Mouse (Mus musculus): ENCODE measurements around the gene Elp4.

Elp4 gene

DNA sequence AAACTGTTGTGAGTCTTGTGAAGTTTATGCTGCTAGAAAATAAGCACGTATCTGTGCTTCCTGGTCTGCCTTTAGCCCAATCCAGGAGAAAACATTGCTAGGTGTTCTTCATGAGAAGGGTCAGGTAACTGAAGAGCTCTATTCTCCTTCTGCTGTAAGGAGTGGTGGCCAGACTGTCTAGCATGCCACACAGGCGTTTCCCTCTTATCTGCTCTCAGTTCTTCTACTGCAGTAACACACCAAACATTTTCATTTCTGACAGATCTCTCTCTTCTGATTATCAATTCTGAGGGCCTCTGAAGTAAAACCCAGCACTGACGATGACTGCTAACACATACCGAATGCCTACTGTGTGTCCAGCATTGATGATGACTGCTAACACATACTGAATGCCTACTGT lies 98.3 kb downstream of the Elp4 start:
- no peak for DNase-seq (ENCODE audit: low read depth, low spot score)

DNA sequence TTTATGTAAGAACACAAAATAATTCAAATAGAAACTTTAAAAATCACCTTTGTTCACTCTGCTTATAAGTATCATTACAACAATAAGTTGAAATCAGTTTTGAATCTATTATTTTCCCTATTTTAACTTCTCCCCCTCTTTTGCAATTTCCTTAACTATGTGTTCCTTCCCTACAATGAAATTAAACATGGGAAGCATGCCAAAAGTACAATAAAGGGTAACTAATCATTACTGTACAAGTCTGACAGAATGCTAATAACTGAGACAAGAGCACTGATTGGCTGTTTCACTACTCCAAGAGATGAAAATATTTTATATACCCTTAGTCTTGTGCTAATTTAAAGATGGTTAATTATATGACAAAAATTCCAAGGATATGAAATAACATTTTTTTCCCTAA lies 99.2 kb downstream of the Elp4 start:
- no peak for DNase-seq (ENCODE audit: low read depth, low spot score)

DNA sequence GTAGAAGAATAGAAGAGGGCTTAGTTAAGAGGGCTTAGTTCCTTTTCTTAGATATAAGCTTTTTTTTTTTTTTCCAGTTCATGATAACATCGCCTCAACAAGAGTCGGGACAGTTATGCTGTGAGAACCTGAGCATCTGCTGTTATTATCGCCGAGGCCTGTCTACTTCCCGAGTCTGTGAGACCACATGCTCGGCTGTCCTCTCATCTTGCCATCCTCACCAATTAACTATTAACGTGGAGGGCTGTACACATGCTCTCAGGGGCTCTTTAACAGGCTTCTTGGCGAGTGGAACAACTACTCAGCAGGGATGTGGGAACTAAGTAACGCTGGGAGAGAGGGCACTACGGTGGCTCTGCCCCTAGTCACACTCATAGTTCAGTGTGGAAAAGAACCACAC lies 99.9 kb downstream of the Elp4 start:
- DNase-seq (ENCODE audit: low read depth, low spot score) = peak; percentile 66

DNA sequence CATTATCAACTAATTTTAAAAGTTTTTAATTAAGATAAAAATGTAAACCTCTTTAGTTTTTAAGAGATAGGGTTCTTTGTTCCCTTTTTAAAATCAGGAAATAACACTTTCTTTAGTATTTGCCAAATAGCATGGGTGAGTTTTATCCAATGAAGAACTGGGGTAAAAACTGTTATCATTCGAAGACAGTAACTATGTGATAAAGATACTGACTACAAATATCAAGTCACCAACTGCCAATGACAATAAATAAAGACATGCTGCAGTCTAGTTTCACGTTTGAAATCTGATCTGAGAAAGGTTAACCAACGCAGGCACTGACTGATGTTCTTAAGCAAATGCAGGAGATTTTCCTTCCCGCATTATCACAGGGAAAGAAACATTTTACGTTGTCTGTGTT lies 100.9 kb downstream of the Elp4 start:
- DNase-seq (ENCODE audit: low read depth, low spot score) = no peak

DNA sequence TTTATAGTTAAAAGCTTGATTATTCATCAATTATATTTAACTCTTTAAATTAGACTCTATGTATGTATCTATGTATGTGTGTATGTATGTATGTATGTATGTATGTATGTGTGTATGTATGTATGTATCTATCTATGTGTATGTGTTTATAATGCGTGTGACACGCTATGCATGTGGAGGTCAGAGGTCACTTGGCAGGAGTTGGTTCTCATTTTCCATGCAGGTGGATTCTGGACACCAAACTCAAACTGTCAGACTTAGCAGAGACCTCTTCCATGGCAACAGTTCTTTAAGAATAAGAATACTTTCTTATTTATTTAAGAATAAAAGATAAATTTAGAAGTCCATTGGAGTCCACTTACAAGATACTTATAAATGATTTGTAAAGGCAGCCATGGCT lies 101.5 kb downstream of the Elp4 start:
- no peak for DNase-seq (ENCODE audit: low read depth, low spot score)

DNA sequence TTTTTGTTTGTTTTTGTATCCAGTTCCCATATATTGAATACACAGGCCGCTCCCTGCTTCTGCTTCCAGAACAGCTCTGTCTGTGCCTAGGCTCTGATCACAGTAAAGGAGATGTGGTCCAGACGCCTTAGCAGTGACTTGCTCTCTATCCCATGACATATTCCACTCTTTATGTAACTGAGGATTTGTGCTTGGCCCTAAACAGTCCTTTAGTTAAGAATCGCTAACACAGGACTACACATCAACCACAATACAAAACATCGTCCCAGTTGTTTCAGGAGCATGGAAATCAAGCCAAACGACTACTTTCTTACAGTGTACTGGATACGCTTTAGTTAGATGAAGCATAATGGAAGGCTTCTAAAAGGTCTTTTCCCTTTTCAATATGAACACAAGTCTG lies 102.8 kb downstream of the Elp4 start:
- DNase-seq (ENCODE audit: low read depth, low spot score) = no peak

DNA sequence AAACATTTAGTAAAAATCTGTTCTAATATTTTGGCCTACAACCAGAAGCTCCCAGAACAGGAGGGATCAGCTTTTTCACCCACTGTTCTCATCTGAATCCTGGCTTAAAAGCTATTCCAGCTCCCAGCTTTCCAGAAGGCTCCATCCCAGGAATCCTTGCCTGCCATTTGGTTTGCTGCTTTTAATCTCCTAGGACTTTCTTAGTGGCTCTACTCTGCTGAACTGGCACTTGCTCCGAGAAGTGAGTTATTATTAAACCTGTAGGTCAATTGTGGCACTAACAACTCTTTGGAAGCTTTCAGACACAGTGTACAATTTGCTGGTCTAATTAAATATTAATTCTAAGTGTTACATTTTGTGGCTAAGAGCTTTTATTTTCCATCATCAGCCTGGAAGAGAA lies 103.7 kb downstream of the Elp4 start:
- peak; percentile 86 for DNase-seq (ENCODE audit: low read depth, low spot score)

DNA sequence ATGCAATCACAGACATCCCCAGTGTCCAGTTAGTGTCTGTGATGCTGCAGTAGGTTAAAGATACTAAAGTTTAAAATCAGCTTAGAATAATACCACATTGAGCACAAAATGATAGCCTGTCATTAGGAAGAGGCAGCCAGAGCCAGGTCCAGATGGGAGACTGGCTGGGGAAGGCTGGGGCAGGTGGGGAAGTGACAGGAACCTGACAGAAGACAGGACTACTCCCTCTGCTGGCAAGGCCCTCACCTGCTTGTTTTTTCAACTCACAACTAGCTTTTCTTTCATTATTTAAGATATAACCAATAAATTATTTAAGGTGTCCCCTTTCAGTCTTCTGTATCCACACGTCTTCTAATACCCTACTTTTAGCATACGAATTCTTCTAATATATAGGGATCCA lies 104.5 kb downstream of the Elp4 start:
- peak; percentile 93 for DNase-seq (ENCODE audit: low read depth, low spot score)

DNA sequence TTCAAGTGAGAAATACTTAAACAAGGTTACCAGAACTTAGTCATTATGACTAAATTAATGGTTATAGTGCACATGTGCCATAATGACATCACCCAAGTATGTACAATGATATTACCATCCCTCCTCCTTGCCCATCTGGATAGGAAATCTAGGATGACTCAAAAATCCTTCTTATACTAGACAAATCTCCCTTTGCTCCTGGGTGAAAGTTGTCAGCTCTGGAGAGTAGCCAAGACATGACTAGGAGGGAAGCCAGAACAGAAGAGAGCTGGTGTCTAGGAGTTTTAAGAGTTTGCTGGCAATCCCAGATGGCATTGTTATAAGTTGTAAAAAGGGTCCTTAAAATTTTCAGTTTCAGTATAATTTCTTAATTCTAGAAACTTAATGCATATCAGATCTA lies 106.5 kb downstream of the Elp4 start:
- DNase-seq (ENCODE audit: low read depth, low spot score) = peak; percentile 83

DNA sequence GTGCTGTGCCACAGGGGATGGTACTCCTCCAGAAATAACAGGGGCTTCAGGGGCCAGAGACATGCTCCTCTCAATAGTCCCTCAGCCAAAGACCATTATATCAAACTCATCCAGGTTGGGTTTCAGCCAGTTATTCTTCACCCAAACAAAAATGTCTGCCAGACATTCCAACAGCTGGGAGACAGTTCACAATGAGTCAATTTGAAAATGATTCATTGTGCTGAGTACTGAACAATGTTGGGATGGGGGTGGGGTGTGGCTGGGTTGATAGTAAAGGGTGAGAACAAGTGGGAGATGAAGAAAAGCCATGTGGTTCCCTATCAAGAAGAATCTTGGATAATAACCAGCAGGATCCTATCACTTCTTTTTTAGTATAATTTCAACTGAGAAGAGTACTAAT lies 108.3 kb downstream of the Elp4 start:
- DNase-seq (ENCODE audit: low read depth, low spot score) = peak; percentile 55

DNA sequence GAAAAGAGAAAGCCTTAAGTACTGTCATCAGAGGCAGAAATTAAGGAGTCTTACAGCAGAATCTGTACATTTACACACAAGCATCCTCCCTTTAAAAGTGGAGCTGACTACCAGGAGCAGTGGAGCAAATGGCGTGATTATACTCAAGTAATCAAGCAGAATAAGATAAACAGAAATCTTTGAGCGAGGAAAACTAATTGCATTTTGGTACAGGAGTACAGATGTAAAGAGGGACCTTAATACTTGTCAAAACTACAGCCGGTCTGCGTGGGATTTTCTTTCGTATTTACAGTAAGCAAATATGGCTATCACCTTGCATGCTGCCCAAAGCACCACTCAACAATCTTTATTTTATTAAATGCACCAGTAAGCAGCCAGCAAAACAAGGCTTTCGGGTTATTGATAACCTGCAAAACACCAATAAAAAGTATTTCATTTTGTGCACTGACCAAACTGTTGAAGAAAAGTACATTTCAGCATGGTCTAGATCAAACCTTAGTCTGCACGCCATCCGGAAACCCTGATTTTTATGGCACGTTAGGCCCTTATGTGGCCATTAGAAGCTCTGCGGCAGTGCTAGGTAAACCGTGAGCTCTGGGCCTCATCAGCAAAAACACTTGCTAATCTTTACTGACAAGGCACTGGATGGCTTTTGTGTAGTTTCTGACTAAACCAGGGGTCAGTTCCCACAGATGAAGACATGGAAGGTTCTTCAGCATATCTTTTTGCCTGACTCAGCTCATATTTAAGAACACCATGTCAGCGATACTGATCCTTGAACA lies 111.8 kb downstream of the Elp4 start:
- no peak for DNase-seq (ENCODE audit: low read depth, low spot score)

DNA sequence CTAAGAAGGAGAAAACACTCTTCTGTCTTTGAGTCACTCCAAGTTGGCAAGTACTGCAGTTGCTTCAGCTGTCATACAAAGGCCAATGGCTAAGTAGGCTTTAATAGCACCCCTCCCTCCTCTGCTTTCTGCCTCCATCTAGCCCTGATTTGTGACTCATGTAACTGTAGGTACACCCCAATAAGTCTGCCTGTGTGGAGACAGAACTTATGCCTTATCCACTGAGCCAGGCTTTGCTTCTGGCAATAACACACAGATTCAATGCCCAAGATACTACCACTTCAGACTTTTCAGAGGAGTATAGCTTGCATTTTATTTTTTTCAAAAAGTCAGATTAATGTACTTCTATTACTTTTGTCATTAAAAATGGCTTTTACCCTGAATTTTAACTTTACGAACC lies 114.4 kb downstream of the Elp4 start:
- no peak for DNase-seq (ENCODE audit: low read depth, low spot score)

DNA sequence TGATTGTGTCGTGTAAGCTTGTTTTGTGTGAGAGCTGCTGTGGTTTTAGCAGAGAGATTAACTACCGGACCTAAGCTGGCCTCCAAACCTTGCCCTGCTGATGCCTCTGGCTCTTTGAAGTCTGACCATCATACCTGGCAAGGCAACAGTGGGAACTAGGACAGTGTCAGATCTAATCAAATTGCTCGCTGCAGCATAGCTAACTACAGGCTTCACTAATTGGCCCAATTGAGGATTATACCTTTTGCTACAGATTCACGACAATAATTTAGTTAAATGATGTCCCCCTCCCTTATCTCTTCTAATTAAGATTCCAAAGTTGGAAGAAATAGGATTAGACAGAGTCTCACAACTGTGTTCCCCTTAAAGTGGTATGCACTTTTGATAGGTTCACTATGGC lies 116.6 kb downstream of the Elp4 start:
- DNase-seq (ENCODE audit: low read depth, low spot score) = peak; percentile 13

DNA sequence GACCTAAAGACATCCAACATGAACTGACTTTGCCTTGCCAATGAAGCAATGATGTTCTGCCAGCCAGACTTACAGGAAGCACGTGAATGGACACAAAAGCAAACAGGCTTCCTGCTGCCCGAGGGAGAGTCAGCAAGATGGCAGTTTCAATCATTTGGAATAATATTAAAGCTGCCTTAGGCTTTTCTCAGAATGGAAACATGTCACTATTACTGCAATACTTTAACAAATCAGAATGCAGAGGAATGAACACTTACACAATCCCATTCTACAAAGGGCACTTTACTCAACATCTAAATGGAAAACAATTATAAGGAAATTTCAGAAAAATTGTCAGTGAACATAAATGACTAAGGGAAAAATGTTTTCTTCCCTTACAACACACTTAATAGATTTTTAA lies 117.4 kb downstream of the Elp4 start:
- no peak for DNase-seq (ENCODE audit: low read depth, low spot score)

DNA sequence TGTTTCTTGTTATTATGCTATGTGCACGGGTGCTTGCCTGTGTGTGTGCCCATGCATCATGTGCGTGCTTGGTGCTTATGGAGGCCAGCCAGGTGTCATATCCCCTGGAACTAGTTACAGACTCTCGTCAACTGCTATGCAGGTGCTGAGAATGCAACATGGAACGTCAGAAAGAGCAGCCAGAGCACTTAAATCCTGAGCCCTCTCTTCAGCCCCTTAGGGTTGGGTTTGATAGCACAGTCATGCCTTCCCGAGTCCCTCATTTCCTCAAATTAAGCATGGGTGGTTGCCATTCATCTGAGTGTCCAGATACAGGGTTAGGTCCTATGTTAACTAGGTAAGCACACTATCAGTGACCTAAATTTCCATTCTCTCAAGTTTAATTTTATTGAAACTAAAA lies 121.5 kb downstream of the Elp4 start:
- no peak for DNase-seq (ENCODE audit: low read depth, low spot score)

DNA sequence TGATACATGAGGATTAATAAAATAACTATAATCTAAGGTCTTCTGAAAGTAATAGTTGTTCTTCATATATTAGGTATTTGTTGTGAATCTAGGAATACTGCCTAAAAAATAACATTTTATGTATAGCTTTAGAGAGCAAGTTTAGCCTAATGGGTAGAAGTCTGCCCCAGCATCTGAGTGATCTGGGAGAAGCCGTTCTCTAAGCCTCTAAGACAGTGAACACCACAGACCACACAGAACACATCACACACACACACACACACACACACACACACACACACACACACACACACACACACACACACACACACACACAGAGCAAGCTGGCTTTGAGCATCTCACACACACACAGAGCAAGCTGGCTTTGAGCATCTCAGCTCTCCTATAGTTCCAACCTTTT lies 123.6 kb downstream of the Elp4 start:
- no peak for DNase-seq (ENCODE audit: low read depth, low spot score)

DNA sequence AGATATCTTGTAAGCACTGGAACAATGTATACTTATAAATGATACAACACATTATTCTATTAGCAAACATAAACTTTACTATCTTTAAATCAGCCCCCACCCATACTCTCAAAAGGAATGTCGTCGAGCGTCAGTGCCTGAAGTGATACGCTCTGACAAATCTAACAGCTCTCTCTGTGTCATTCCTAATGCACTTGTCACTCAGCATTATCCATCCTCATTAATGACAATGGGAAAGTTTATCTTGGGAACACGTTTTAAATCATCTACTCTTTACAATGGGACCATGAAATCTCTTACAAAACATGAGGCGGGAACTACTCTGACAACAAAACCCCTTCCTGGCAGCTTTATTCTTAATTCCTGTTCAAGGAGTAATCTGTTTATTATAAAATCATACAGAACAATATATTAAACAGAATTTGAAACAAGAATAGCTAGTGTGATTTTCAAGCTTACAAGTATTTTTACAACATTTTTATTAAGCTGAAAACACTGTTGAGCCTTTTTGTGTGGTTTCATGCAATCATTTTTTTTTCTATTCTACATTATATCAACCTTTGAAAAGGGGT lies 125.0 kb downstream of the Elp4 start:
- no peak for DNase-seq (ENCODE audit: low read depth, low spot score)

DNA sequence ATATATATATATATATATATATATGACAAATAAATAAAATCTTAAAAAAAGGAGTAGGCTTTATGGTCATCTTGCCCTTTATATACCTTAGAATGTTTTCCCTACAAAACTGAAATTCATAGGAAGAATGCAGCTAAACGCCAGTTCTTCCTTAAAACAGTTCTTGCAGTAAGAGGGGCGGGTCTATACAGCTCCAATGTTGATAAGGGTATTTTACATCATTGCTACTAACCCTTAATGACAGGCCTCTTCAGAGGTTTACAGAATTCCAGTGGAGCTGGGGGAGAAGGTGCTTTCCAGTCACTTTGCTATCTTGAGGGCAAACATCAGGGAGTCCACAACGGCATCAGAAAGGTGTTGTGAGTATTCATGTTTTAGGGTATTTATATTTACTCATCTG lies 133.1 kb downstream of the Elp4 start:
- DNase-seq (ENCODE audit: low read depth, low spot score) = no peak

DNA sequence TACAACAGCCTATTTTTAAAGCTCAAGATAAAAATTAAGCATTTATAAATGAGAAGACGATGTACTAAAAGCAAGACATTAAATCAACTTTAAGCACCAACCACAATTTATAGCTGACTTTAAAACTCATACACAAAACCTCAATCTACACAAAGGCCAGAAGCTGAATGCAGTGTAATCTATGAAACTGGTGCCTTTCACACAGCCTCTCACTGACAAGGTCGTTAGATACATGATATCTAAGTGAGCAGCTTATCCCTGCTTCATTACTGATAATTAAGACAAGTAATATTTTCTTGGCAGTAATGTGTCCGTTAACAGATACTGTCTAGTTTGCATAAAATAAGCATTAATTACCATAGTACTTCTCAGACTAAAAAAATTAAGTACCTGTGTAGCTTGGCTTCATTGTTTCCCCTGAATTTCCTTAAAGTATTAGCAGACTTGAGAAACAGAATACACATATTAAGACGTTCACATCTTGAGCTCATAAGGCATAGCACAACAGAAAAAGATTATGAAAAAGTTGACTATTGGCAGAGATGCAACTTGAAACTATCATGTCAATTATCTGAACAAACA lies 134.5 kb downstream of the Elp4 start:
- DNase-seq (ENCODE audit: low read depth, low spot score) = no peak

DNA sequence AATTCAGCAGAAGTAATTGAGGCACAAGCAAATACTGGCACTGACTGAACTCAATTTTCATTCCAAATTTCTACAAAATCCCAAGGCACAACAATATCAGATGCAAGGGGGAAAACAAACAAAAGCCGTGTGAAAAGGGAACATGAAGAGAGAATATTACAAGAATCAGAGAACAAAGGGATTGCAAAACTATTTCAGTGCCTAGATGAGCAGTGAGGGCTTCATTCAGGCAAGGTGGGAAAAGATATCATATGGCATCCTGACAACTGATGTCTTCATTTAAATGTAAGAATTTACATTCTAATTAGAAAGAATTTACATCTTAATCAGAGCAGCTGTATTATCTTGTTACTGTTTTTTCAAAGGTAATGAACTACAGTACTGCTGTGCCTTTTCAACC lies 150.9 kb downstream of the Elp4 start:
- no peak for DNase-seq (ENCODE audit: low read depth, low spot score)

DNA sequence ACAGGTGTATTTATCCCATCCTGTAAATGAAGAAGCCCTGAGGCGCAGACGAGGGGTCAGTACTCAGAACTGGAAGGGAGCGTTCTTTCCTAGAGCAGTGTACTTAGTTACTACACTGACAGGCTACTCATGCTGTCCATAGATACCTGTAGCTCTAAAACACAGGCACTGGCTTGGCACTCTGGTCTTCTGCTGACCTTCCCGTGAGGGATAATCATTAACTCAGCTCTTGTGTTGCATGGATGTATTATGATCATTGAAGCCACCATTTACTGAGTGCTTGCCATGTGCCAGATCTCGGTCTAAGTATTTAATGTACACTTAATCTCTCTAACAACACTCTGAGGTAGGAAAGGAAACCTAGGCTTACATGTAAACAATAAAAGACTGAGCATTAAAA lies 155.3 kb downstream of the Elp4 start:
- no peak for DNase-seq (ENCODE audit: low read depth, low spot score)

DNA sequence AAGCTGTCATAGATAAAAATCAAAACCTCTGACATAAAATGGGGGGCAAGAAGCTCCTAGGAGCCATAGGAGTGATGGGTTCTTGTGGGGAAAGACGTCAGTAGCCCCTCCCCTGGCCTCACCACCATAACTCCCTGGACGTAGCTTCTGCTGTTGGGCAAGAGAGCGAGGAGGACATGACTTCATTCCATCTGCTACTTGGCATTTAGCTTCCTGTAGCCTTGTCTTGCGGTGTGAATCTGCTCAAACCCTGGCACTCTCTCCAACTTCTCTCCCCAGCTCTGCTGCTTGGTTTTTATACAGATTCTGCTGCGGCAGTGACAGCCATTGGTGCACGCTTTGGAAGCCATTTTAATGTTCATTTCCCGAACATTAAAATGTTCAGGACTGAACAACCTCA lies 157.5 kb downstream of the Elp4 start:
- DNase-seq (ENCODE audit: low read depth, low spot score) = peak; percentile 95

DNA sequence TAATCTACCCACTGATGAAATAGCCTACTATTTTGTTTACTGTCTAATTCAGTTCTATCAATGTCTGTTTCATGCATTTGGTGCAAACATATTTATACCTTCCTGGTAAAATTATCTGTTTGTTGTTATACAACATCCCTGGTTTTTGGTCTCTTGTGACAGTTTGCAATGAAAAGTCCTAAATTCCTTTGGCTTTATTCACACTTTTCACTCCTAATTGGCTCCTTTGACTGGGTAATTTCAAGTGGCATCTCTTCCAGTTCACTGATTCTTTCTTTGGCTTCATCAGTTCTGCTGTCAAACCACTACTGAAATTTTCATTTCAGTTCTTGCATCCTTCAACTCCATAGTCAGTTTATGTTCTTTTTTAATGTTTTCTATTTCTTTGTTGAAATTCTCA lies 168.2 kb downstream of the Elp4 start:
- peak; percentile 43 for DNase-seq (ENCODE audit: low read depth, low spot score)

All from brain, adult 2 months (tissue).